Mouse (Mus musculus): ENCODE data around the gene Npas2. TPM values are rescaled to one million over a fixed set of nuclear protein-coding genes. Genes with fewer than 3 reads are reported as not detected.

Npas2 gene
- polyA plus RNA-seq, 1 experiment, result 0.91 TPM

DNA sequence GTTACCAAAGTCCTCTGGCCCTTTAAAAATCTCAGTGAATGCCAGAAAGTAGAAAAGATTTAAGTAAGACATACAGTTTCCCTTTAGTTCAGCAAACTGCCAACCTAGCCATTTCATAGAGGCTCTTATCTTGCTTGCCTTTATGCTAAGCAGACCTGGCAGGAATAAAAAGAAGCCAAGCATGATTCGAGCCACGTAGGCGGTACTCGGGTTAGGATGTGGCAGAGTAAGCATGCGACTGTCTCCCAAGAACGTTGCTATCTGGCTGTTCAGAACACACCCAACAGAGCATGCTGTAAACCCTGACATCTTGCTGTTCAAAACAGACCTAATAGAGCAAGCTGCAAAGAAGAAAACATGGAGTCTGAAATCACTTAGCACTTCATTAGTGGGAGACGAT, 125.3 kb downstream of the Npas2 start:
- no peaks in the 10 kb centered on the region for H3K36me3 ChIP-seq (ENCODE audit: control insufficient read depth, insufficient read depth, low read length)
- WGBS, result 65% methylated on average over 7 of the region's 7 CpGs
- TF ChIP-seq CTCF (IDR thresholded peaks at IDR 0.05; ENCODE audit: extremely low read depth, insufficient read depth, insufficient read length, insufficient replicate concordance), result no peak
- no peak for TF ChIP-seq POLR2A (IDR thresholded peaks at IDR 0.05; ENCODE audit: low read depth, low read length)
- no peak overlapping the region for H3K4me3 ChIP-seq (ENCODE audit: extremely low read depth, insufficient read depth, insufficient read length)
- no peaks in the 10 kb centered on the region for H3K4me1 ChIP-seq (ENCODE audit: control insufficient read depth, insufficient read depth, insufficient read length)
- no peak overlapping the region for H3K27ac ChIP-seq (ENCODE audit: insufficient read depth, low read length)
- no peaks in the 10 kb centered on the region for H3K27me3 ChIP-seq (ENCODE audit: control insufficient read depth, insufficient read depth, low read length)
- no peak for DNase-seq (ENCODE audit: low read depth in 1 of 2, low spot score in 2 of 2)

DNA sequence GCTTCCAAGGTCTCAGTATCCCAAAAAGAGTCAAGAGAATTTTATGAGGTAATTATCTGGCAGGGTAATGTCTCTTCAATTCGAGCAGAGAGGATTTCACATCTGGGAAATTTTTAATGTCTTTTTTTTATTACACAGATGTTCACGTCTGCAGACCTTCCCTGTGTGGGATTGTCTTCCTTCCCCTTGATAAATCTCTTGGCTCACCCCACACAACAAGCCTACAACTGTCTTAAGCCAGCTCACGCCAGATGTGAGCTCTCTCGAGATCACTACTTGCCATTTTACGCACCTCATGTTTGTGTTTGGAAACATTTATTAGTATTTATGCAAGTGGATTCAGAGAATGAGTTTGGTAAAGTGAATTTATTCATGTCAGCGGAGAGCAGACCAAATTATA, 128.4 kb downstream of the Npas2 start:
- Histone ChIP-seq H3K27ac (ENCODE audit: insufficient read depth, low read length) (no peak overlapping the region), H3K4me3 (ENCODE audit: extremely low read depth, insufficient read depth, insufficient read length) (no peak overlapping the region), H3K4me1 (ENCODE audit: control insufficient read depth, insufficient read depth, insufficient read length) (no peaks in the 10 kb centered on the region), H3K27me3 (ENCODE audit: control insufficient read depth, insufficient read depth, low read length) (no peaks in the 10 kb centered on the region), H3K36me3 (ENCODE audit: control insufficient read depth, insufficient read depth, low read length) (no peaks in the 10 kb centered on the region)
- DNase-seq (ENCODE audit: low read depth in 1 of 2, low spot score in 2 of 2), result no peak
- WGBS, result 61% methylated on average over 6 of the region's 6 CpGs
- TF ChIP-seq CTCF (IDR thresholded peaks at IDR 0.05; ENCODE audit: extremely low read depth, insufficient read depth, insufficient read length, insufficient replicate concordance) (no peak), POLR2A (IDR thresholded peaks at IDR 0.05; ENCODE audit: low read depth, low read length) (no peak)

DNA sequence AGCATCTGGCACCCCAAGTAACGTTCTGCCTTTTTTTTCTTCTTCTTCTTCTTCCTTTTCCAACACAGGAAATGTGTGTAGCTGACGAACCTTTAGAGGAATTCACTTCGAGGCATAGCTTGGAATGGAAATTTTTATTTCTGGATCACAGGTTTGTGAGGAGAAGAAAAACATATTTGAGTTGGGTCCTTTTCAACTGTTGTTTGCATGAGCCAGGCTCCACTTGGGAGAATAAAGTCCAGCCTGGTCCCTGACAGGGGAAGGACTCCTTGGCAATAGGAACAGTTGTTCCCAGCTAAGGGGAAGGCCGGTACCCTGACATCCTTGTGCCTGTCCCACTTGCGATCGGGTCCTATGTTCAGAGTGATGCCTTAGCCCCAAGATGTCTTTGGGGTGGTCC, 131.7 kb downstream of the Npas2 start:
- no peaks in the 10 kb centered on the region for H3K4me1 ChIP-seq (ENCODE audit: control insufficient read depth, insufficient read depth, insufficient read length)
- H3K36me3 ChIP-seq (ENCODE audit: control insufficient read depth, insufficient read depth, low read length), result no peaks in the 10 kb centered on the region
- no peak overlapping the region for H3K4me3 ChIP-seq (ENCODE audit: extremely low read depth, insufficient read depth, insufficient read length)
- no peaks in the 10 kb centered on the region for H3K27me3 ChIP-seq (ENCODE audit: control insufficient read depth, insufficient read depth, low read length)
- DNase-seq (ENCODE audit: low read depth in 1 of 2, low spot score in 2 of 2), result no peak
- TF ChIP-seq CTCF (IDR thresholded peaks at IDR 0.05; ENCODE audit: extremely low read depth, insufficient read depth, insufficient read length, insufficient replicate concordance) (no peak), POLR2A (IDR thresholded peaks at IDR 0.05; ENCODE audit: low read depth, low read length) (no peak)
- 80% methylated on average over 6 of the region's 6 CpGs for WGBS
- no peak overlapping the region for H3K27ac ChIP-seq (ENCODE audit: insufficient read depth, low read length)

DNA sequence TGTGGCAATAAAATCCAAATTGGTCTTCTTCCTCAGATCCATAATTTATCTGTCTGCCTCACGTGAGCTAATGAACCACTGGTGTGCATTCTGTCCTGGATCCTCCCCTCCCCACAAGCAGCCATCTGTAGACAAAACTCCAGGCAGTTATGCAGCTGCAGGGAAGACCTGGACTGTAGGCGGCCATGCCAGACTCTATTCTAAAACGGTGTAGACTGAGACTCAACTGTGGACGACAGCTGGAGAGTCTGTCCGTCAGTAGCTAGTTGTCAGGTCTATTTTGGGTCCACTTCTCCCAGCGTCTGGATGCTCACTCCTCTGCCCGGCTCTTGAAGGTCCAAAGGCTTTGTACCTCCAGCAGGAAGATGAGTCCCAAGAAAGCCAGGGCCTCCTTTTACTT, 134.0 kb downstream of the Npas2 start:
- no peak overlapping the region for H3K27ac ChIP-seq (ENCODE audit: insufficient read depth, low read length)
- DNase-seq (ENCODE audit: low read depth in 1 of 2, low spot score in 2 of 2), result no peak
- no peaks in the 10 kb centered on the region for H3K27me3 ChIP-seq (ENCODE audit: control insufficient read depth, insufficient read depth, low read length)
- no peak overlapping the region for H3K4me3 ChIP-seq (ENCODE audit: extremely low read depth, insufficient read depth, insufficient read length)
- H3K4me1 ChIP-seq (ENCODE audit: control insufficient read depth, insufficient read depth, insufficient read length), result no peaks in the 10 kb centered on the region
- TF ChIP-seq POLR2A (IDR thresholded peaks at IDR 0.05; ENCODE audit: low read depth, low read length) (no peak), CTCF (IDR thresholded peaks at IDR 0.05; ENCODE audit: extremely low read depth, insufficient read depth, insufficient read length, insufficient replicate concordance) (no peak)
- 88% methylated on average over 7 of the region's 7 CpGs for WGBS
- H3K36me3 ChIP-seq (ENCODE audit: control insufficient read depth, insufficient read depth, low read length), result no peaks in the 10 kb centered on the region

DNA sequence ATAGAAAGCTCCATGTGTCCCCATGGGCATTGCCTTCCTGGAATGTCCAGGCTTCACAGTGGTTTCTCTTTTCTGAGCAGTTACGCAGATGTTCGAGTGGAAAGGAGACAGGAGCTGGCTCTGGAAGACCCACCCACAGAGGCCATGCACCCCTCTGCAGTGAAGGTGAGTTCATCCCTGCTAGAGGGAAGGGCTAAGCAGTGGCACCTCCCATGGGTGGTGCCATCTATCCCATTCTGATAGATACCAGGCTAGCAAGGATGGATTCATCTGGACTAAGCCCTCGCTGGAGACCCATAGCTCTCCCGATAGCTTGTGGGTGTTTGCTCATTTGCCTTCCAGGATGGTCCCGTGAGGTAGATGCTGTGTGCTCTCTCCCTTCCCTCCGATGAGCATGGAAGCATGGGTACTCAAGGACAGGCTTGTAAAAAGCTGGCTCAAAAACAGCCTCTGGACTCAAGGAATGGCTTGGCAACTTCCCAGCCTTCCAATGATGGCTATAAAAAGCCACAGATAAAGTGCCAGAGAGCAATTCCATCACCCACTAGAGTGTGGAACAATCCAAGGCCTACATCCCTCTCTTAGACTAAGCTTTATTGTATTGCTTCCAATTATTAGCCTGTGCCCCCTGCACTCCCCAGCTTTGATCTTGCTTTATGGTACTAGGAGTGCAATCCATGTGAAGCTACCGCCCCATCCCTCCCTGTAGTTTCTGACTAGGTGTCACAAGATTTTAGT, 137.5 kb downstream of the Npas2 start:
- H3K36me3 ChIP-seq (ENCODE audit: control insufficient read depth, insufficient read depth, low read length), result no peaks in the 10 kb centered on the region

DNA sequence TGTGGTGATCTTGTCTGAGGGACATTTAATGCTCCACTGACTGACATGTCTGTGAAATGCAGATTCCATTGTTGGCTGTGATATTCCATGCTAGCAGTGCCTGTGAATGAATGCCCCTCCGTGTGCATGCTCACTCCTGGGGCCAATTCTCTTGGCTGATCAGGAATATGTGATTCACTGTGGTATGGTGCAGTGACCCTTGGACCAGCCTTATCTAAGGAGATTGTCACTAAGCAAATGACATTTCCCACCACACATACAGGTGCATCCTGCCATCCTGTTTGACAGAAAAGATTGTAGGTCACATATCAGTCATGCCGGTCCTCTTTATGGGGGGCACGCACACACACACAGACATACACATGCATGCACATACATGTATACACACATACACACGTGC, 138.9 kb downstream of the Npas2 start:
- no peaks in the 10 kb centered on the region for H3K4me1 ChIP-seq (ENCODE audit: control insufficient read depth, insufficient read depth, insufficient read length)

More for the DNA sequence above, 137.5 kb downstream of the Npas2 start:
- Histone ChIP-seq H3K27ac (ENCODE audit: insufficient read depth, low read length) (no peak overlapping the region), H3K4me1 (ENCODE audit: control insufficient read depth, insufficient read depth, insufficient read length) (no peaks in the 10 kb centered on the region), H3K27me3 (ENCODE audit: control insufficient read depth, insufficient read depth, low read length) (no peaks in the 10 kb centered on the region), H3K4me3 (ENCODE audit: extremely low read depth, insufficient read depth, insufficient read length) (no peak overlapping the region)
- no peak for TF ChIP-seq POLR2A (IDR thresholded peaks at IDR 0.05; ENCODE audit: low read depth, low read length)
- TF ChIP-seq CTCF (IDR thresholded peaks at IDR 0.05; ENCODE audit: extremely low read depth, insufficient read depth, insufficient read length, insufficient replicate concordance), result no peak
- 87% methylated on average over 7 of the region's 7 CpGs for WGBS
- no peak for DNase-seq (ENCODE audit: low read depth in 1 of 2, low spot score in 2 of 2)

DNA sequence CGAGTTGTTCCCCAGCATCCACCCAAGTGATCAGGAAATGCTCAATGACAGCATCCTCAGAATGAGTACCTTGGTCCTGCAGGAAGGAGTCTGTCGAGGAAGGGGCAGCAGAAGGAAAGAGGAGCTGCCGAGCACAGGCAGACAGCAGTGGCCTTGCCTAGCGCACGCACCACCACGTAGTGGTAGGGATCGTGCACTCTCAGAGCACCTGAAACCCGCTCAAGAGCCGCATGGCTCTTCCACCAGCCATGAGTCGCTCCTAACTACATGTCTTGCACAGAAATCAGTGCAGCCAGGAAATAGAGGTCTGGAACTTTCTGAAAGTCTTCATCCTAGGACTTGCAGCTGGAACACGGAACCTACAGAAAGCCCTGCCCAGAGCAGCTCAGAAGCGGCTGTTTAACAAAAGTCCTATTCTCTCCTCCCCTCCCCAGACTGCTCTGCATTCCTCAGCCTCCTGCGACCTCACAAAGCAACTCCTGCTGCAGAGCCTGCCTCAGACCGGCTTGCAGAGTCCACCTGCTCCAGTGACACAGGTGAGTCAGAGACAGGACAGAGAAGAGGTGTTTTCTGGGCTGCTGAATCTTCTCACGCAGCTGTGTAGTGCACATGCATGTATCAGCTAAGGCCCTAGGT, 142.1 kb downstream of the Npas2 start:
- Histone ChIP-seq H3K27me3 (ENCODE audit: control insufficient read depth, insufficient read depth, low read length) (no peaks in the 10 kb centered on the region), H3K4me1 (ENCODE audit: control insufficient read depth, insufficient read depth, insufficient read length) (no peaks in the 10 kb centered on the region), H3K36me3 (ENCODE audit: control insufficient read depth, insufficient read depth, low read length) (no peaks in the 10 kb centered on the region), H3K4me3 (ENCODE audit: extremely low read depth, insufficient read depth, insufficient read length) (no peak overlapping the region), H3K27ac (ENCODE audit: insufficient read depth, low read length) (no peak overlapping the region)
- 74% methylated on average over 15 of the region's 15 CpGs for WGBS
- TF ChIP-seq POLR2A (IDR thresholded peaks at IDR 0.05; ENCODE audit: low read depth, low read length) (no peak), CTCF (IDR thresholded peaks at IDR 0.05; ENCODE audit: extremely low read depth, insufficient read depth, insufficient read length, insufficient replicate concordance) (no peak)
- DNase-seq (ENCODE audit: low read depth in 1 of 2, low spot score in 2 of 2), result no peak

More for the DNA sequence above, 138.9 kb downstream of the Npas2 start:
- Histone ChIP-seq H3K27ac (ENCODE audit: insufficient read depth, low read length) (no peak overlapping the region), H3K27me3 (ENCODE audit: control insufficient read depth, insufficient read depth, low read length) (no peaks in the 10 kb centered on the region), H3K36me3 (ENCODE audit: control insufficient read depth, insufficient read depth, low read length) (no peaks in the 10 kb centered on the region), H3K4me3 (ENCODE audit: extremely low read depth, insufficient read depth, insufficient read length) (no peak overlapping the region)
- TF ChIP-seq CTCF (IDR thresholded peaks at IDR 0.05; ENCODE audit: extremely low read depth, insufficient read depth, insufficient read length, insufficient replicate concordance) (no peak), POLR2A (IDR thresholded peaks at IDR 0.05; ENCODE audit: low read depth, low read length) (no peak)
- no peak for DNase-seq (ENCODE audit: low read depth in 1 of 2, low spot score in 2 of 2)
- WGBS, result 79% methylated on average over 4 of the region's 4 CpGs

All from spleen, adult 2 months (tissue).